Mouse (Mus musculus) Patski (cell line): ENCODE results near the gene Odf3l1. TPM values are rescaled to one million over a fixed set of nuclear protein-coding genes. Genes with fewer than 3 reads are reported as not detected.
"Not testable (repeated sequence)": the region's sequence is repeated elsewhere in the genome, so short reads cannot be mapped to it uniquely, and the experiment has no call there.

Source experiments
- ATAC-seq: fragments of 100-300 bp; one replicate; pipeline ENCODE4 v1.8.0; 2021
- CTCF ChIA-PET: fragments of 350-600 bp; sonication (Branson Sonifier 250); formaldehyde crosslinking; loops from one replicate; lab custom pipeline; 2022; ENCODE audit warnings: inconsistent platforms; lab: Charles Lee
- POLR2A ChIA-PET: fragments of 350-600 bp; sonication (Branson Sonifier 250); formaldehyde crosslinking; loops from one replicate; lab custom pipeline; 2022; ENCODE audit warnings: antibody characterized with exemption, inconsistent platforms; lab: Charles Lee
- DNase-seq: peaks from one replicate; pipeline ENCODE4 v3.0.0-alpha.2; 2011; ENCODE audit warnings: low read depth, low spot score
- H3K27me3 ChIP-seq: fragments of 371-371 bp; one replicate; pipeline ENCODE4 v1.5.1; 2021
- CTCF ChIP-seq: fragments of 100-300 bp; IDR thresholded peaks from one replicate; pipeline ENCODE4 v1.5.1; 2021
- in situ Hi-C: fragments of 300-500 bp; cut with MboI; formaldehyde crosslinking; loops from 3 replicates; pipeline ENCODE4 v1.11.1; 2018; ENCODE audit warnings: low pct_unique_long_range_greater_than_20kb, mixed read lengths
- polyA plus RNA-seq: library from polyadenylated mRNA; unstranded; gene quantifications from one replicate; pipeline ENCODE4 v1.2.3, GENCODE M21; 2021

Odf3l1 gene
- not detected for polyA plus RNA-seq

GRCm38 (mm10) chr9:56864216-56864729, at the start of gene Odf3l1:
TSS of gene Odf3l1 (minus strand) at chr9:56864679.
- DNase-seq (no peak), ATAC-seq (no peak)
- CTCF ChIA-PET: interaction anchor here (1.1 to 2.3 kb wide), 2 partner anchors 9 to 180 kb away, joined by 3 to 5 read pairs; no protein-coding TSS in a partner anchor
- no peaks in the 10 kb centered on the region for H3K27me3 ChIP-seq
- POLR2A ChIA-PET: no interaction called here
- no peak for TF ChIP-seq CTCF
- in situ Hi-C loops: no loop called here

- CTCF ChIA-PET: interaction anchor here (1.1 kb wide), 1 partner anchor 9 kb away, joined by 3 read pairs; no protein-coding TSS in a partner anchor
- peak; percentile 65 for ATAC-seq
- in situ Hi-C loops: no loop called here
- DNase-seq: no peak
- H3K27me3 ChIP-seq: no peaks in the 10 kb centered on the region
- TF ChIP-seq CTCF: no peak
- POLR2A ChIA-PET: interaction anchor here (4.2 kb wide), 1 partner anchor 14 kb away, joined by 13 read pairs; the partner anchor contains the start of gene Snx33
Measured at GRCm38 (mm10) chr9:56913991-56914390, 49.5 kb upstream of the Odf3l1 start.

GRCm38 (mm10) chr9:56911017-56911416, 46.5 kb upstream of the Odf3l1 start:
- ChIA-PET CTCF (no interaction called here), POLR2A (interaction anchor here (1.0 to 1.4 kb wide), 2 partner anchors 13 to 15 kb away, joined by 3 read pairs; no protein-coding TSS in a partner anchor)
- in situ Hi-C loops: no loop called here
- no peaks in the 10 kb centered on the region for H3K27me3 ChIP-seq
- no peak for DNase-seq
- TF ChIP-seq CTCF: no peak
- ATAC-seq: no peak

GRCm38 (mm10) chr9:56909991-56910390, 45.5 kb upstream of the Odf3l1 start:
- H3K27me3 ChIP-seq, ATAC-seq, CTCF ChIA-PET, DNase-seq, in situ Hi-C loops: not testable (repeated sequence)
- POLR2A ChIA-PET: interaction anchor here (1.0 to 1.4 kb wide), 2 partner anchors 12 to 16 kb away, joined by 3 read pairs; no protein-coding TSS in a partner anchor

GRCm38 (mm10) chr9:56907549-56907948, 43.1 kb upstream of the Odf3l1 start:
- in situ Hi-C loops: no loop called here
- DNase-seq: no peak
- ChIA-PET CTCF (interaction anchor here (0.9 to 2.2 kb wide), 5 partner anchors 15 to 224 kb away, joined by 3 to 6 read pairs (median 3); partner anchors contain the start of gene Snx33), POLR2A (interaction anchor here (1.9 kb wide), 1 partner anchor 17 kb away, joined by 8 read pairs; no protein-coding TSS in a partner anchor)
- no peaks in the 10 kb centered on the region for H3K27me3 ChIP-seq
- peak; percentile 84 for ATAC-seq
- no peak for TF ChIP-seq CTCF

GRCm38 (mm10) chr9:56903662-56904061, 39.2 kb upstream of the Odf3l1 start:
- CTCF ChIA-PET: no interaction called here
- TF ChIP-seq CTCF: no peak
- DNase-seq (no peak), ATAC-seq (no peak)
- no peaks in the 10 kb centered on the region for H3K27me3 ChIP-seq
- POLR2A ChIA-PET: no interaction called here
- in situ Hi-C loops: no loop called here

GRCm38 (mm10) chr9:56901187-56901586, 36.7 kb upstream of the Odf3l1 start:
- POLR2A ChIA-PET: no interaction called here
- in situ Hi-C loops: no loop called here
- no peak for ATAC-seq
- H3K27me3 ChIP-seq: no peaks in the 10 kb centered on the region
- DNase-seq: no peak
- CTCF ChIA-PET: no interaction called here
- no peak for TF ChIP-seq CTCF

GRCm38 (mm10) chr9:56900571-56900970, 36.1 kb upstream of the Odf3l1 start:
- ChIA-PET CTCF (interaction anchor here (0.8 kb wide), 1 partner anchor 22 kb away, joined by 3 read pairs; no protein-coding TSS in a partner anchor), POLR2A (no interaction called here)
- in situ Hi-C loops: no loop called here
- ATAC-seq (no peak), DNase-seq (no peak)
- no peak for TF ChIP-seq CTCF
- no peaks in the 10 kb centered on the region for H3K27me3 ChIP-seq

- DNase-seq (no peak), ATAC-seq (no peak)
- no peaks in the 10 kb centered on the region for H3K27me3 ChIP-seq
- ChIA-PET POLR2A (no interaction called here), CTCF (interaction anchor here (0.8 to 1.3 kb wide), 3 partner anchors 23 to 28 kb away, joined by 3 to 4 read pairs (median 3); partner anchors contain the start of gene Snx33)
- no peak for TF ChIP-seq CTCF
- in situ Hi-C loops: no loop called here
Measured at GRCm38 (mm10) chr9:56900060-56900459, 35.6 kb upstream of the Odf3l1 start.

GRCm38 (mm10) chr9:56899409-56899808, 34.9 kb upstream of the Odf3l1 start:
- no peak for TF ChIP-seq CTCF
- ChIA-PET POLR2A (no interaction called here), CTCF (interaction anchor here (1.2 to 1.3 kb wide), 2 partner anchors 25 to 29 kb away, joined by 3 to 4 read pairs; partner anchors contain the start of gene Snx33)
- in situ Hi-C loops: loop anchor here (10.0 kb wide), 2 partner anchors 45 to 315 kb away; no protein-coding TSS in a partner anchor
- no peak for ATAC-seq
- DNase-seq: no peak
- H3K27me3 ChIP-seq: no peaks in the 10 kb centered on the region

GRCm38 (mm10) chr9:56896779-56897178, 32.3 kb upstream of the Odf3l1 start:
- ChIA-PET CTCF (interaction anchor here (2.9 kb wide), 1 partner anchor 31 kb away, joined by 10 read pairs; the partner anchor contains the start of gene Snx33), POLR2A (interaction anchor here (2.6 kb wide), 1 partner anchor 31 kb away, joined by 7 read pairs; the partner anchor contains the start of gene Snx33)
- TF ChIP-seq CTCF: no peak
- ATAC-seq (no peak), DNase-seq (no peak)
- in situ Hi-C loops: loop anchor here (10.0 kb wide), 2 partner anchors 48 to 318 kb away; no protein-coding TSS in a partner anchor
- H3K27me3 ChIP-seq: no peaks in the 10 kb centered on the region
